Mouse (Mus musculus): ENCODE measurements around the gene Pmfbp1.

- TF ChIP-seq GATA1 (IDR thresholded peaks at IDR 0.05; ENCODE audit: borderline replicate concordance, low read length) (no peak), FLI1 (IDR thresholded peaks at IDR 0.05; ENCODE audit: low read length) (no peak)
These were observed 48.3 kb downstream of the Pmfbp1 start for GRCm38 (mm10) chr8:109542165-109542564.

All from megakaryocyte, embryonic 14.5 days (primary cell).